Mouse (Mus musculus): Measurements from ENCODE around the gene Ugcg. TPM values are rescaled to one million over a fixed set of nuclear protein-coding genes. Genes with fewer than 3 reads are reported as not detected.

Ugcg gene
- polyA plus RNA-seq (2012; rRNA removed), result 10.9 and 13.5 TPM in 2 replicates

DNA sequence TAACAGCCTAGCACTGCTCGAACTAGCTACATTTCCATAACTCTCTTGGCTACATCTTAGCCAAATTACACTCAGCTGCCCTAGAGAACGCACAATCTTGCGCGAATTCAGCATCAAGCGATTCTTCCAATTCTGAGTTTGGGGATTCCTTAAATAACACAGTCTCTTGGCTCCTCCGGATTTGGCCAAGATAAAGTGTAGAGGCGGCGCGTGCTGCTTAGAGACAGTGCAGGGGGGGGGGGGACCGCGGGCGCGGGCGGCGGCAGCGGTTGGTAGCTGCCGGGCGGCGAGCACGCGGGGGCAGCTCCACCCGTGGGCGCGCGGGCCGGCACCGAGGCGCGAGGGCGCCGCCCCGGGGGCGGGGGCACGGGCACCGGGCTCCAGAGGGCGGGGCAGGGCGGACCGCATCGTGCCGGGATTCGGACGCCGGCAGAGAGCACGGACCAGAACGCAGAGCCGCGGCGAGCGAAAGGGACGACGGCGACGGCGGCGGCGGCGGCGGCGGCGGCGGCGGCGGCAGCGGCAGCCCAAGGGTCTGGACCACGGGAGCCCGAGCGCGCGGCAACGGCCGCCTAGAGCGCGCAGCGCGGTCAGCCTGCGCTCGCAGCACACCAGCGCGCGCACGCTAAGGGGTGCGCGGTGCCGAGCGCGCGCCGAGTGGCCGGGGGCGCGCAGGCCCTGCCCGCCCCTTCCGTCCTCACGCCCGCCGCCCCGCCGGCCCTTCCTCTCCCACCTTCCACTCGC is at the start of gene Ugcg:
Gene Ugcg, plus strand, starts transcription at position 456 of the 744 bp plus-strand sequence.
- no peak for DNase-seq (ENCODE audit: low read depth)

DNA sequence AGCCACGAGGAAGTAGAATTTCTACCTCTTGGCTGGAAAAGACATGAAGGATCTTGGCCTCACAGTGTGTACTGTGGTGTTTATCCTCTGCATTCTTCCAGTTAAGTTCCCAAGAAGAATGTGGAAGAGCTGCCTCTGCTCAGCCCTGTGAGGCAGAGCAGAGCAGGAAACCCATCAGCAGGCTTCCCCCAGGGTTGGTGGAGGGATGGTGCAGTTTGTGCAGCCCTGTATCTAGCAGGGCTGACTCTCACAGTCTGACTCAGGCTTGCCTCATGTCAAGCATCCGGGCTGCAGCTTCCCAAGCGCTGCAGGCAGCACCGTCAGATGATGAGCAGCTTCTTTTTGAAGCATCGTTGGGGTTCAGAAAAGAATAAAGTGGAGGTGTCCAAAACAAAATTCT is 40.0 kb upstream of the Ugcg start:
- no peak for DNase-seq (ENCODE audit: low read depth)

DNA sequence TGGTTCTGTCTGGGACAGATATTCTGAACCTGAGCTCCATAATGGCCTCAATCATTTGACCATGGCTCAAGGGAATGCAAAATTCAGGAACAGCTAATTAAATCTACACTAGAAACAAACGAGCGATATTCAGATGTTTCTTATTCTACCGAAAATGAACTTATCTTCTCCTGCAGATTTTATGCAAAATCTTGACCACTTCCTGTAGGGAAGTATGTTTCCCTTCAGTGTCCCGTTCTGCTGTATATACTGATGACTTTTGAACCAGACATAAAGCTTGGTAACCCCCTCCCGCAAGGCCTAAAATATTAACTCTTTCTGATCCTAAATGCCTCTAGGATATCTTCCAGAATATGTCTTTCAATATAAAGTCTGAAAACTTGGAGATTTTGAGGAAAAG is 38.1 kb upstream of the Ugcg start:
- DNase-seq (ENCODE audit: low read depth), result no peak

- no peak for DNase-seq (ENCODE audit: low read depth)
These were observed 37.1 kb upstream of the Ugcg start for GRCm38 (mm10) chr4:59151953-59152352.

DNA sequence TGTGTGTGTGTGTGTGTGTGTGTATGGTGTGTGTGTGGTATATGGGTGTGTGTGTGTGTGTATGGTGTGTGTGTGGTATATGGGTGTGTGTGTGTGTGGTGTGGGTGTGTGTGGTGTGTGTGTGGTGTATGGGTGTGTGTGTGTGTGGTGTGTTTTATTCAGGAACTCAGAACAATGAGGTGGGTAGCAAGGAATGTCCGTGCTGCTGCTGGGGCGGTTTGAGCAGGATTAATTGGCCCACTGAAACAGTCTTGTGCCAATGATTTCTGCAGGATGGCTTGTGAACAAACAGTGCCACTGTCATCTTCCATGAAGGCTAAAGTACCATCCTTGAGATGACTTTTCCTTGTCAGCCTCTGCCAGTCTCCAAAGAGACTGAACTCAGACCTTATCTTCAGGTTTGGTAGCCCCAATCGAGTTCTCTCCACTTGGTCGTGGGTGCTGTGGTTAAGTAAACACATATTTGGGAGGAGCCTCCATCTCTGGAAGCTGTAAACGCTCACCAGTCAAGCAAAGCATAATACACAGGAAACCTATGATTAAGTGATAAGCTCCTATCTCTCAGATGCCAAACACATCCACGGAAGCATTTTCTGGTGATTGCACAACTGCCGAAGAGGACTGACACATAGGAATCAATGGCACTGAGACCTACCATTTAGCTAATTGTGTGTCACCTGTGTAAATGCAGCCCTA is 32.0 kb upstream of the Ugcg start:
- DNase-seq (ENCODE audit: low read depth), result no peak

- no peak for DNase-seq (ENCODE audit: low read depth)
These were observed 31.4 kb upstream of the Ugcg start for GRCm38 (mm10) chr4:59157654-59158053.

DNA sequence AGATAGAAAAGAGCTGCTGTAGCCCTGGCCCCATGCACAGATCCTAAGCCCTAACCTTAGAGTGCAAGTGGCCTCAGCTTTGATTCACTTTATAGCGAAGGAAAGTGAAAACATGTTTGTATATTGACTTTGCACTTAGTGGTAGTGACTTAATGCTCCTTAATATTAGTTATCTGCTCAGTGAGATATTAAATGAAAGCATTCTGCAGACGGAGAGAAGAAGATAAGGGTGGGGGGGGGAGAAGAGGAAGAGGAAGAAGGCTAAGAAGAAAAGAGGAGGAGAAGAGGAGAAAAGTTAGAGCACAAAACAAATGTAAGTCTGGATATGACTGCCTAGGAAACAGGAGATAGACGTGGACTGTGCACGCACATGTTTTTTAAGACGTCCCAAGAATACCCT is 28.8 kb upstream of the Ugcg start:
- DNase-seq (ENCODE audit: low read depth), result no peak

DNA sequence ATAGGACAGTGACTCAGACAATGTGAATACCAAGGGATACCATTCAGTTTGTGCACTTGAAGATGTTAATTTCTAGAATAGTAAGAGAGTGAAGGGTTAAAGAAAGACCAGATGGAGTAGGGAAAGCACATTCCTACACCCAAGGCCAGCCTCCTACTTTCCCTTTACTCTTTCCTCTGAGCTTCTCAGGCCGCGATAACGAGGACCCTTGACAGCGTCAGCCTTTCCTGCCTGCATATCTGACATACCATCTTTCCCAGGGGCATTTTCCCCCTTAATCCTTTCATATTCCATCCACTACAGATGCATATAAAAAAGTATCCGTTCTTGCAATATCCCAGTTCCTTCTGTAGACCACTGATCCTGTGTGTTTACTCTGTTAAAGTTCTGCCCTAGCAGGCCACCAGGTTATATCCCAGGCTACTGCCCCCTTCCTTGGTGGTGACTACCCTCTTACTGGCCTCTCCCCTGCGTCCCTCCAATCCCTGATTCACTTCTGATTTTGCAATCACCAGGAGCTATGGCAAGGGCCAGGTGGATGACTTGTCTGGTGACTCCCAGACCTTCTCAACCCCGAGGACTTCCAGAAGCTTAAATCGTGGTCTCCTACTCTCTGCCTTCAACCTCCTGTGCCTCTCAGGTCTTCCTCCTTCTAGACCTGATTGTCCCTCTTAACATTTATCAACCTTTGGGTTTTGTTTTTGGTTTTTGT is 27.9 kb upstream of the Ugcg start:
- no peak for DNase-seq (ENCODE audit: low read depth)

- DNase-seq (ENCODE audit: low read depth), result no peak
These were observed 25.0 kb upstream of the Ugcg start for GRCm38 (mm10) chr4:59164034-59164433.

DNA sequence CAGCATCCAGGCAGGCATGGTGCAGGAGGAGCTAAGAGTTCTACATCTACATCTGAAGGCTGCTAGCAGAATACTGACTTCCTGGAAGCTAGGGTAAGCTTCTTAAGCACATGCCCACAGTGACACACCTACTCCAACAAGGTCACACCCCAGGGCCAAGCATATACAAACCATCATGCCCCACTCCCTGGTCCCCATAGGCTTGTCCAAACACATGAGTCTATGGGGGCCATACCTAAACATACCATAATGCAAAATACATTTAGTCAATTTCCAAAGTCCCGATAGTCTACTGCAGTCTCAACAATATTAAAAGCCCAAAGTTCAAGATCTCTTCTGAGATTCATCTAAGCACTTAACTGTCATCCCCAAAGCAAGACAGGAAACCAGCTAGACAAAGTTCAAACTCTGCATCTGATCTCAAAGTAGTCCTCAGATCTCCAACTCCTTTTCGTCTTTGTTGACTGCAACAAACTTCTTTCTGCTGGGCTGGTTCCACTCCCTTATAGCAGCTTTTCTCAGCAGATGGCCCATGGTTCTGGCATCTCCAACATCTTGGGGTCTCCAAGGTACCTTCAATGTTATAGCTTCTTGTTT is 21.7 kb upstream of the Ugcg start:
- DNase-seq (ENCODE audit: low read depth), result no peak

DNA sequence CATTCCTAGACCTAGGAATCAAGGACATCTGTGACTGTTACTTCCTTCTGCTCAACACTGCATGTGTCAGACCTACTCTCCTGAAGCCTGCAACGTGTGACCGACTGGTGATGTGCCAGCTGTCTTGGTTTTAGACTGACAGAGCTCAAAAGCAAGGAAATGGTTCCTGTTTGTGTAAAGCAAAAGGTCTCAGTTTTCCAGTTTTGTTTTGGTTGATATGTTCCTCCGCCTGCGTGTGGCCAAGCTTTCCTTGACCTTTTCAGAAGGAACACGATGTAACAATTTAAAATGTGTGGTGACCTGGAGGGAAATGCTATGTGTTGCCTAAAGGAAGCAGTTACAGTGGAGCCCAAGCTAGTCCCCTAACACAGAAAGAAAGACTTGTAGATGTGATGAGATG is 19.1 kb upstream of the Ugcg start:
- DNase-seq (ENCODE audit: low read depth), result no peak

- DNase-seq (ENCODE audit: low read depth), result no peak
These were observed 16.4 kb upstream of the Ugcg start for GRCm38 (mm10) chr4:59172616-59173015.

DNA sequence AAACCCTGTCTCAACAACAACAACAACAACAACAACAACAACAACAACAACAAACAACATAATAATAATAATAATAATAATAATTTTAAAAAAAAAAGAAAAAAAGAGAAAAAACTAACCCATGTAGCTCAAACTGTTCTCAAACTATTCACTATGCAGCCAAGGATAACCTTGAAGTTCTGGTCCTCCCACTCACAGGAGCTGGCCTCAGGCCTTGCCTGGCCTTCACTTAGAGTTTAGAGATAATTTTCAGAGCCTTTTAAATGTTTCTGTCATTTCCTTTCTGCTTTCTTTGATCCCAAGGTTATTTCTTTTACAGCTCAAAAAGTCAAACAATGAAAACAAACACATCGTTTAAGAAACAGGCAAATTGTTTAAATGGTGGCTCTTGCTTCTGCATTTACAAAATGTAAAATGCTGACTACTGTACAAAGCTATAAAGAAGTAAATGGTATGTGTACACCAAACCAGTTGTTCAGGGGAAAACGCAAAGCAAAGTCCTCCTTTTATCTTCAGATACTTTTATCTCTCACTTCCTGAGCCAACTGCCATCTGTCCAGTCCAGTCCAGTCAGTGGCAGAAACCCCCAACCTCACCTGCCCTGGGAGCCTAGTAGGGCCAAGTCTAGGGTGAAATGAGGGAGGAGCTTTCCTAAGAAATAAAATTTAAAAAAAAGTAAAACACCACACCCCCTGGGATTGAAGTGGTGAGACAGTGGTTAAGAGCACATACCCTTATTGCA is 15.7 kb upstream of the Ugcg start:
- DNase-seq (ENCODE audit: low read depth), result no peak

GRCm38 (mm10) chr4:59175003-59175402 is 14.1 kb upstream of the Ugcg start:
- DNase-seq (ENCODE audit: low read depth), result peak; percentile 31

- DNase-seq (ENCODE audit: low read depth), result no peak
These were observed 13.1 kb upstream of the Ugcg start for GRCm38 (mm10) chr4:59175929-59176328.

GRCm38 (mm10) chr4:59177566-59177965 is 11.5 kb upstream of the Ugcg start:
- no peak for DNase-seq (ENCODE audit: low read depth)

GRCm38 (mm10) chr4:59181320-59182271 is 7.5 kb upstream of the Ugcg start:
- DNase-seq (ENCODE audit: low read depth), result no peak

DNA sequence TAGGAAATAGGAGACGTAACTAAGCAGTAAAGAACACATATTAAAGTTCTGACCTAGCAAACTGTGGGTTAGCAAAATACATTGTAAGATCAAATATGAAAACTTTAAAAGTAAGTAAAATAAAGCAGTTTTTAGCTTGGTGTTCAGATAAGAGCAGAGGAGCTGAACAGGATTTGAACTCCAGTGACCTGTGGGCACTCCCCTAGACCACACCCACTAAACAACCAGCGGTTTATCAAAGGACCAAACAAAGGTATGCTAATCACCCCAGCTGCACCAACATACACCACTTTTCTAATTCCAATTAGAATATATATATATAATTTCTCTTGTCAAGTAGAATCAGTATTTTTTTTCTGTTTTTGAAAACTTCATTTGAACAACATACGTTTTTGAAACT is 3.4 kb upstream of the Ugcg start:
- DNase-seq (ENCODE audit: low read depth), result no peak

- no peak for DNase-seq (ENCODE audit: low read depth)
These were observed 1.8 kb upstream of the Ugcg start for GRCm38 (mm10) chr4:59187289-59187688.

GRCm38 (mm10) chr4:59188474-59188801 is 619 bp upstream of the Ugcg start:
- DNase-seq (ENCODE audit: low read depth), result no peak

Data from gonadal fat pad, adult 2 months (tissue).